Comparison of ENCODE assay signal across 25 mouse cellular contexts in the genomic region with DNA sequence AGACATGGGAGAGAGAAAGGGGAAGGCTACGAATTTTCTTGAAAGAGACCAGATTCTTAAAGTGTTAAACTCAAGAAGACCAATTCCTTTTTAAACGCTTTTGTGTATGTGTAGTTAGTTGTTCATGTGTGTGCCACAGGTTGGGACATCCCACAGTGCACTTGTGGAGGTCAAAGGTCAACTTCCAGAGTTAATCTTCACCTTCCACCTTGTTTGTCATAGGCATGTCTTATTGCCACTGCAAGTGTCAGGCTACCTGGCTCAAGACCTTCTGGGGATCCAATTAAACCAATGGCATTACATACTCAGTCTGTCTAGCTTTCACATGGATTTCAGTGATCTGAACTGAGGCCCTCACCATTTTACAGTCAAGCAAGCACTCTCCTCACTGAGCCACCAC. TPM values are rescaled to one million over a fixed set of nuclear protein-coding genes. Genes with fewer than 3 reads are reported as not detected.
DNase-seq lines count a peak whose midpoint lies in the region; ATAC-seq and TF ChIP-seq lines count a peak whose summit lies in the region.
"Had no signal": no experiment of that assay in that cellular context is flagged by ENCODE, and none has a peak within 500 bp of the region (broad histone marks: within the 10 kb centered on the region; RNA-seq: fewer than 3 reads in every experiment).

No protein-coding gene starts in this region.

- TF ChIP-seq CTCF in liver, adult 2 months (IDR thresholded peaks at IDR 0.05; ENCODE audit: low read depth, low read length): no peak

- H3K27ac ChIP-seq in liver, adult 2 months (replicated peaks; ENCODE audit: insufficient read depth, low read depth, low read length): no peak overlapping the region
- no peak overlapping the region for H3K27ac ChIP-seq in liver, embryonic 11.5 days (ENCODE audit: low read depth, low read length)
- H3K27ac ChIP-seq: forebrain, embryonic 10.5 days; forebrain, embryonic 13.5 days; hindbrain, embryonic 10.5 days; hindbrain, embryonic 13.5 days had no signal

- no peak overlapping the region for H3K4me2 ChIP-seq in liver, embryonic 11.5 days
- H3K4me2 ChIP-seq: forebrain, embryonic 13.5 days; heart, embryonic 11.5 days; hindbrain, embryonic 13.5 days had no signal

- no peaks in the 10 kb centered on the region for H3K27me3 ChIP-seq in liver, adult 2 months (ENCODE audit: control insufficient read depth, insufficient read depth, low read length)
- no peaks in the 10 kb centered on the region for H3K27me3 ChIP-seq in liver, embryonic 11.5 days (replicated peaks; ENCODE audit: control insufficient read depth, insufficient read depth, low read length)
- H3K27me3 ChIP-seq: CH12.LX, Patski had no signal

- ATAC-seq in liver, embryonic 11.5 days (replicated peaks; ENCODE audit: low FRiP score): no peak
- ATAC-seq: forebrain, embryonic 13.5 days; forebrain, embryonic 16.5 days; hindbrain, embryonic 16.5 days; Patski had no signal

- peaks cover 8% of the 10 kb centered on the region for H3K4me1 ChIP-seq in liver, adult 2 months (ENCODE audit: control insufficient read depth, insufficient read depth, low read length)
- H3K4me1 ChIP-seq in liver, embryonic 11.5 days (replicated peaks; ENCODE audit: control insufficient read depth, insufficient read depth, low read length): peaks cover 7% of the 10 kb centered on the region

- DNase-seq in kidney, adult 11 months: peak; percentile 49
- no peak for DNase-seq in kidney, postnatal 10 days
- DNase-seq in kidney, adult 9 months: peak; percentile 75
- DNase-seq in kidney, adult 18-20 months: no peak
- peak; percentile 52 for DNase-seq in liver, adult 2 months (ENCODE audit: extremely low read depth, low read depth, low spot score)
- DNase-seq in liver, embryonic 11.5 days (ENCODE audit: low spot score): no peak
- DNase-seq: adrenal gland, postnatal 10 days; adrenal gland, postnatal 36 days; B cell, adult 2 months; cerebellum, adult 18-20 months; cerebellum, postnatal 14 days; gastrocnemius, postnatal 10 days; gastrocnemius, postnatal 36 days; heart, postnatal 36 days had no signal

- no peak overlapping the region for H3K9ac ChIP-seq in liver, adult 2 months (ENCODE audit: low read depth, low read length)
- no peak overlapping the region for H3K9ac ChIP-seq in liver, embryonic 11.5 days (ENCODE audit: low read depth, low read length)
- H3K9ac ChIP-seq: forebrain, embryonic 13.5 days; hindbrain, embryonic 13.5 days had no signal

- peaks cover 10% of the 10 kb centered on the region; the same call in 1 of the 2 replicates for H3K79me2 ChIP-seq in liver, adult 2 months (ENCODE audit: control insufficient read depth, insufficient read depth, low read length)

- no peak for TF ChIP-seq POLR2A in liver, adult 2 months (IDR thresholded peaks at IDR 0.05; ENCODE audit: extremely low read depth, insufficient read depth, low read length)

- H3K9me3 ChIP-seq in liver, embryonic 11.5 days (ENCODE audit: control insufficient read depth, low read length): no peaks in the 10 kb centered on the region
- H3K9me3 ChIP-seq: forebrain, embryonic 10.5 days; forebrain, embryonic 13.5 days; G1E; hindbrain, embryonic 10.5 days; hindbrain, embryonic 13.5 days had no signal

- H3K36me3 ChIP-seq in liver, adult 2 months (ENCODE audit: control insufficient read depth, insufficient read depth, low read length): no peaks in the 10 kb centered on the region
- H3K36me3 ChIP-seq in liver, embryonic 11.5 days (ENCODE audit: control insufficient read depth, insufficient read depth, low read length): no peaks in the 10 kb centered on the region
- H3K36me3 ChIP-seq: forebrain, embryonic 10.5 days; hindbrain, embryonic 10.5 days; hindbrain, embryonic 13.5 days had no signal

- WGBS in liver, adult 2 months: 66% methylated on average over 2 of the region's 2 CpGs
- WGBS in liver, embryonic 11.5 days: 72% methylated on average over 2 of the region's 2 CpGs

- H3K4me3 ChIP-seq in liver, adult 2 months (ENCODE audit: insufficient read depth, low read depth, low read length): no peak overlapping the region
- H3K4me3 ChIP-seq in liver, embryonic 11.5 days (ENCODE audit: low read depth, low read length): no peak overlapping the region
- H3K4me3 ChIP-seq: forebrain, embryonic 10.5 days; forebrain, embryonic 13.5 days; hindbrain, embryonic 10.5 days; hindbrain, embryonic 13.5 days had no signal

RNA-seq across cellular contexts. Expression of a gene that starts 2.0 kb away (rescaled TPM):
- total RNA-seq in liver, adult 2 months (2014; rRNA removed): 24.4 and 27.2 TPM in 2 replicates
- 3.6 and 4.2 TPM in 2 replicates for polyA plus RNA-seq in liver, adult 2 months (2012; rRNA removed)
- 71.2 and 78.2 TPM in 2 replicates for polyA plus RNA-seq in liver, embryonic 11.5 days (2014; fragmentation: Nextera tagmentation; extraction: Ambion mirVana)

RNA-seq across cellular contexts. Expression of a gene that starts 7.9 kb away (rescaled TPM):
- total RNA-seq in liver, adult 2 months (2014; rRNA removed): 54.1 and 63.8 TPM in 2 replicates
- 27.8 and 32.1 TPM in 2 replicates for polyA plus RNA-seq in liver, adult 2 months (2012; rRNA removed)
- 23.1 and 24.4 TPM in 2 replicates for polyA plus RNA-seq in liver, embryonic 11.5 days (2014; fragmentation: Nextera tagmentation; extraction: Ambion mirVana)

RNA-seq across cellular contexts. Expression of a gene that starts 35.8 kb away (rescaled TPM):
- total RNA-seq in liver, adult 2 months (2014; rRNA removed): 51.8 and 55.7 TPM in 2 replicates
- polyA plus RNA-seq in liver, adult 2 months (2012; rRNA removed): 69.5 and 83.3 TPM in 2 replicates
- polyA plus RNA-seq in liver, embryonic 11.5 days (2014; fragmentation: Nextera tagmentation; extraction: Ambion mirVana): 165 and 171 TPM in 2 replicates

RNA-seq across cellular contexts. Expression of a gene that starts 58.7 kb away (rescaled TPM):
- total RNA-seq in liver, adult 2 months (2014; rRNA removed): 1.6 and 3.0 TPM in 2 replicates
- polyA plus RNA-seq in liver, adult 2 months (2012; rRNA removed): 0.77 and 1.6 TPM in 2 replicates
- 0.75 and 1.1 TPM in 2 replicates for polyA plus RNA-seq in liver, embryonic 11.5 days (2014; fragmentation: Nextera tagmentation; extraction: Ambion mirVana)
- total RNA-seq: granulocyte monocyte progenitor cell, adult 5-6 weeks had no signal
- polyA plus RNA-seq: G1E had no signal

Comparison
In these comparisons a context has a peak if more than half of its experiments do, and no peak if none do; other contexts are left out.
1. DNase-seq: peak in kidney, adult 11 months (single experiment), kidney, adult 9 months (single experiment) and liver, adult 2 months (single experiment); none in kidney, postnatal 10 days (single experiment), kidney, adult 18-20 months (single experiment) and liver, embryonic 11.5 days (single experiment).
2. RNA of a gene that starts 2.0 kb away (polyA plus RNA-seq): 71.2 to 78.2 TPM in liver, embryonic 11.5 days; 3.6 to 4.2 TPM in liver, adult 2 months; every median in the first group is over 10 times any median in the second.